Mouse (Mus musculus): ENCODE measurements at regions not wholly inside any gene's neighbourhood (a gene's known extent, or its start where the extent isn't known, plus 50 kb on each side); places are given as distances from the start of the nearest gene placed in this dataset.

DNA sequence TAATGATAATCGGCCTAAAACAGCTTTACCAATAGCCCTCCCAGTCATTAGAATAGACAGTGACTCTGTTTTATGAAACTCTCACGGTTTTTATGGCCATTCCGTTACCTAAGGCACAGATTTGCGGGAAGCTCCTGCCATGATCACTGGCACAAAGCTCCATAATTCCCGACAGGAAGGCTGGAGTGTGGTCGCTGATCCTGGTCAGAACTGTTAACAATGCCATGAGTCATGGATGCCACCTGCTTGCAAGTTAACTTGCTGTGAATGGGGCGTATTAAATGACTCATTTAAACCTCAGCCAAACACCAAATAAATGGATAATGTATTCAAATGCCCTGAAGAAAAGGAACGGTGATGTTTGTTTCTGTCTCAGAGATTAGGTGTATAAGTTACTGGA lies 559.9 kb upstream of the Map3k7 start:
- TF ChIP-seq POLR2A (IDR thresholded peaks at IDR 0.05; ENCODE audit: control insufficient read depth, low read depth, low read length) (no peak), CTCF (IDR thresholded peaks at IDR 0.05; ENCODE audit: control insufficient read depth, insufficient read depth, insufficient replicate concordance, low read depth, low read length) (no peak)
